Mouse (Mus musculus): Measurements from ENCODE around the gene Wfdc10. TPM values are rescaled to one million over a fixed set of nuclear protein-coding genes. Genes with fewer than 3 reads are reported as not detected.
A peak's percentile ranks its signal among the peaks of the same experiment; 100 is the strongest.

The Wfdc10 gene
- total and polyA plus RNA-seq, 3 experiments, result not detected

DNA sequence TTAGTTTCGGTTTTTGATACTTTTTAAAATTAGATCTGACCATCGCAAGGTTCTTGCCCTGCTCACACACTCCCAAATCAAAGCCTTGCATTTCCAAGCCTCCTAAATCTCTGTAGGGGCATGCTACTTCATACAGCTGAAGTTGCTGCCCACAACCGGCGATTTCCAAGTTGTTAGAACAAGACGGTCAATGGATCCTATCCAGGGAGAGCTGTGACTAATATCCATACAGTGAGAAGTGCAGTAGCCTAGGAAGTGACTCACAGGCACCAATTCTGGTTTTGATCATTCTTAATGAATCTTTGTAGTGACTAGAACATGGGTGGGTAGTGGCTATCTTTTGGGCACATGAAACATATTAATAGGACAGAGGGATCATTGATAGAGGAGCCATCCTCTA lies 45.9 kb downstream of the Wfdc10 start:
- dilution Hi-C loops (cut with MboI; ENCODE audit: extremely low pct_ligation_motif_present, extremely low pct_unique_long_range_greater_than_20kb, low sequenced_read_pairs) (no loop called here), in situ Hi-C loops (cut with MboI; ENCODE audit: low pct_ligation_motif_present, low pct_unique_long_range_greater_than_20kb, low sequenced_read_pairs) (no loop called here)
- Histone ChIP-seq H3K27ac (ENCODE audit: insufficient read depth, low read depth) (no peak overlapping the region), H3K36me3 (replicated peaks in 1 of 2; ENCODE audit: control insufficient read depth in 1 of 2, insufficient read depth in 1 of 2, low read length in 1 of 2) (no peaks in the 10 kb centered on the region), H3K9me3 (replicated peaks; ENCODE audit: low read length) (peaks cover 8% of the 10 kb centered on the region), H3K27me3 (replicated peaks) (peaks cover 77% of the 10 kb centered on the region), H3K9ac (ENCODE audit: insufficient read depth, low read depth) (no peak overlapping the region), H3K4me3 (replicated peaks in 1 of 3; ENCODE audit: low read depth in 2 of 3, low read length in 2 of 3, poor library complexity in 1 of 3) (no peak overlapping the region), H3K4me2 (ENCODE audit: insufficient read depth, low read depth, poor library complexity, severe bottlenecking) (no peak overlapping the region), H3K4me1 (ENCODE audit: control insufficient read depth in 1 of 2, insufficient read depth in 2 of 2) (0 out of 4 replicates have a peak, but pooled peaks cover 0 to 2% of the 10 kb centered on the region in 2 experiments), H3K79me2 (replicated peaks; ENCODE audit: control insufficient read depth, extremely low read depth, insufficient read depth, poor library complexity, severe bottlenecking) (no peaks in the 10 kb centered on the region)
- no peak for DNase-seq (ENCODE audit: extremely low read depth)
- TF ChIP-seq ETS1 (conservative IDR thresholded peaks at IDR 0.05; ENCODE audit: low read depth, low read length), result no peak
- no peak for TF ChIP-seq NELFE (IDR thresholded peaks at IDR 0.05; ENCODE audit: low read depth, low read length)

DNA sequence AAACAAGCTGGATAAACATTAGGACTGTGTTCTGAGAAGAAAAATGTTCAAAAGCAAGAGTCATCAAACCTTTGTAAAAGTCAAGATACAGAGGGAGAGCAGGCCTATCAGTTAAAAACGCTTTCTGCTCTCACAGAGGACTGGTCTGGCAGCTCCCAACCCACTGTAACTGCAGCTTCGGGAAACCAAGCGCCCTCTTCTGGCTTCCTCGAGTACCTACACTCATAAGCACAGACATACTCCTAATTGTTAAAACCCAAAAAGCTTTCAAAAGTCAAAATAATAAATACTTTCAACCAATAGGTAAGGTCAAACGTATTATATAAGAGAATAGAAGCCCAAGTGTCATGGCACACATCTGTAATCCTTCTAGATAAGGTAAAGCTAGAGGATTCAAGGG lies 48.4 kb downstream of the Wfdc10 start:
- no peak for DNase-seq (ENCODE audit: extremely low read depth)
- H3K27me3 ChIP-seq (replicated peaks), result peaks cover 77% of the 10 kb centered on the region
- no peak overlapping the region for H3K4me2 ChIP-seq (ENCODE audit: insufficient read depth, low read depth, poor library complexity, severe bottlenecking)
- dilution Hi-C loops (cut with MboI; ENCODE audit: extremely low pct_ligation_motif_present, extremely low pct_unique_long_range_greater_than_20kb, low sequenced_read_pairs) (no loop called here), in situ Hi-C loops (cut with MboI; ENCODE audit: low pct_ligation_motif_present, low pct_unique_long_range_greater_than_20kb, low sequenced_read_pairs) (no loop called here)
- H3K9ac ChIP-seq (ENCODE audit: insufficient read depth, low read depth), result no peak overlapping the region
- H3K36me3 ChIP-seq (replicated peaks in 1 of 2; ENCODE audit: control insufficient read depth in 1 of 2, insufficient read depth in 1 of 2, low read length in 1 of 2), result no peaks in the 10 kb centered on the region
- H3K4me1 ChIP-seq (ENCODE audit: control insufficient read depth in 1 of 2, insufficient read depth in 2 of 2), result 0 out of 4 replicates have a peak, but pooled peaks cover 0 to 2% of the 10 kb centered on the region in 2 experiments
- TF ChIP-seq CTCF (conservative IDR thresholded peaks at IDR 0.05 in 1 of 2, IDR thresholded peaks at IDR 0.05 in 1 of 2; ENCODE audit: low read depth in 2 of 2, low read length in 2 of 2) (peak in 1 of 2 experiments; percentile 13; a peak in 2 of 4 replicates), POLR2AphosphoS2 (IDR thresholded peaks at IDR 0.05; ENCODE audit: low read depth, low read length) (no peak), HCFC1 (IDR thresholded peaks at IDR 0.05; ENCODE audit: low read depth, low read length) (no peak), KAT2A (IDR thresholded peaks at IDR 0.05; ENCODE audit: insufficient replicate concordance, low read length) (no peak), RCOR1 (conservative IDR thresholded peaks at IDR 0.05; ENCODE audit: low read depth, low read length) (no peak)
- no peaks in the 10 kb centered on the region for H3K79me2 ChIP-seq (replicated peaks; ENCODE audit: control insufficient read depth, extremely low read depth, insufficient read depth, poor library complexity, severe bottlenecking)
- H3K27ac ChIP-seq (ENCODE audit: insufficient read depth, low read depth), result no peak overlapping the region
- H3K4me3 ChIP-seq (replicated peaks in 1 of 3; ENCODE audit: low read depth in 2 of 3, low read length in 2 of 3, poor library complexity in 1 of 3), result no peak overlapping the region
- peaks cover 8% of the 10 kb centered on the region for H3K9me3 ChIP-seq (replicated peaks; ENCODE audit: low read length)

- Histone ChIP-seq H3K36me3 (replicated peaks in 1 of 2; ENCODE audit: control insufficient read depth in 1 of 2, insufficient read depth in 1 of 2, low read length in 1 of 2) (no peaks in the 10 kb centered on the region), H3K27me3 (replicated peaks) (peaks cover 74% of the 10 kb centered on the region), H3K4me1 (ENCODE audit: control insufficient read depth in 1 of 2, insufficient read depth in 2 of 2) (0 out of 4 replicates have a peak, but pooled peaks cover 0 to 2% of the 10 kb centered on the region in 2 experiments), H3K79me2 (replicated peaks; ENCODE audit: control insufficient read depth, extremely low read depth, insufficient read depth, poor library complexity, severe bottlenecking) (no peaks in the 10 kb centered on the region), H3K4me3 (replicated peaks in 1 of 3; ENCODE audit: low read depth in 2 of 3, low read length in 2 of 3, poor library complexity in 1 of 3) (no peak overlapping the region), H3K4me2 (ENCODE audit: insufficient read depth, low read depth, poor library complexity, severe bottlenecking) (no peak overlapping the region), H3K9me3 (replicated peaks; ENCODE audit: low read length) (peaks cover 8% of the 10 kb centered on the region), H3K9ac (ENCODE audit: insufficient read depth, low read depth) (no peak overlapping the region), H3K27ac (ENCODE audit: insufficient read depth, low read depth) (no peak overlapping the region)
- TF ChIP-seq JUN (IDR thresholded peaks at IDR 0.05; ENCODE audit: insufficient read depth, low read depth, low read length), result no peak
- TF ChIP-seq BHLHE40 (IDR thresholded peaks at IDR 0.05; ENCODE audit: low read depth, low read length), result no peak
- no peak for TF ChIP-seq SMC3 (IDR thresholded peaks at IDR 0.05; ENCODE audit: low read depth, low read length)
- no peak for TF ChIP-seq MAX (IDR thresholded peaks at IDR 0.05; ENCODE audit: low read length)
- in situ Hi-C loops (cut with MboI; ENCODE audit: low pct_ligation_motif_present, low pct_unique_long_range_greater_than_20kb, low sequenced_read_pairs), result no loop called here
- no peak for DNase-seq (ENCODE audit: extremely low read depth)
- dilution Hi-C loops (cut with MboI; ENCODE audit: extremely low pct_ligation_motif_present, extremely low pct_unique_long_range_greater_than_20kb, low sequenced_read_pairs), result no loop called here
Measured at GRCm38 (mm10) chr2:164705328-164705727, 49.5 kb downstream of the Wfdc10 start.

Data from CH12.LX (cell line).